Mouse (Mus musculus) CH12.LX (cell line): Measurements from ENCODE around the gene Coa7. TPM values are rescaled to one million over a fixed set of nuclear protein-coding genes. Genes with fewer than 3 reads are reported as not detected.

Experiments used
- DNase-seq: peaks from one replicate; pipeline ENCODE4 v3.0.0-alpha.2; 2013; ENCODE audit errors: extremely low read depth
- H3K27ac ChIP-seq: 2 replicates; pipeline ENCODE4 v1.5.1; 2012; ENCODE audit warnings: low read depth, mild to moderate bottlenecking, control low read depth, moderate library complexity; ENCODE audit not compliant: insufficient read depth
- H3K27me3 ChIP-seq: replicated peaks from 2 replicates; pipeline ENCODE3; 2012; ENCODE audit warnings: inconsistent platforms
- H3K36me3 ChIP-seq, 2 experiments: replicated peaks in 1 of 2; 2 replicates each; pipeline versions ENCODE3 to v1.6.1; 2012; ENCODE audit warnings: inconsistent platforms in 1 of 2, low read length in 1 of 2, mild to moderate bottlenecking in 1 of 2, mixed read lengths in 1 of 2, moderate library complexity in 1 of 2; ENCODE audit not compliant: control insufficient read depth in 1 of 2, insufficient read depth in 1 of 2
- H3K4me1 ChIP-seq, 2 experiments: 2 replicates each; pipeline ENCODE4 v1.6.1; 2012; ENCODE audit warnings: inconsistent platforms in 1 of 2, moderate library complexity in 1 of 2; ENCODE audit not compliant: insufficient read depth in 2 of 2, control insufficient read depth in 1 of 2
- H3K4me2 ChIP-seq: 2 replicates; pipeline ENCODE4 v1.6.1; 2012; ENCODE audit warnings: low read depth, mild to moderate bottlenecking, control low read depth; ENCODE audit not compliant: poor library complexity, insufficient read depth, severe bottlenecking
- H3K4me3 ChIP-seq, 3 experiments: fragments of 150-350 bp in 1 of 3; sonication (generic) in 1 of 3; replicated peaks in 1 of 3; 2 replicates each; pipeline versions ENCODE3 to v1.5.1; 2011 to 2012; ENCODE audit warnings: low read depth in 2 of 3, low read length in 2 of 3, mild to moderate bottlenecking in 2 of 3, moderate library complexity in 2 of 3, control low read depth in 1 of 3, improper control_type of control experiment in 1 of 3, inconsistent platforms in 1 of 3, mixed read lengths in 1 of 3; ENCODE audit not compliant: poor library complexity in 1 of 3
- H3K79me2 ChIP-seq: replicated peaks from 2 replicates; pipeline ENCODE4 v1.6.1; 2012; ENCODE audit warnings: mild to moderate bottlenecking, moderate library complexity; ENCODE audit not compliant: control insufficient read depth, poor library complexity, insufficient read depth, severe bottlenecking; ENCODE audit errors: extremely low read depth
- H3K9ac ChIP-seq: 2 replicates; pipeline ENCODE4 v1.6.1; 2012; ENCODE audit warnings: low read depth, mild to moderate bottlenecking, control low read depth, moderate library complexity; ENCODE audit not compliant: insufficient read depth
- H3K9me3 ChIP-seq: replicated peaks from 2 replicates; pipeline ENCODE3; 2012; ENCODE audit warnings: low read length, inconsistent platforms, mixed read lengths
- BHLHE40 ChIP-seq: IDR thresholded peaks from 2 replicates; pipeline ENCODE4 v1.6.1; 2011; ENCODE audit warnings: mild to moderate bottlenecking, low read depth, low read length, improper control_type of control experiment
- CHD1 ChIP-seq: IDR thresholded peaks from 2 replicates; pipeline ENCODE4 v1.6.1; 2012; ENCODE audit warnings: low read depth, low read length, improper control_type of control experiment, inconsistent platforms
- CHD2 ChIP-seq: IDR thresholded peaks from 2 replicates; pipeline ENCODE4 v1.6.1; 2011; ENCODE audit warnings: low read length, improper control_type of control experiment
- E2F4 ChIP-seq: IDR thresholded peaks from 2 replicates; pipeline ENCODE4 v1.6.1; 2011; ENCODE audit warnings: low read depth, low read length, improper control_type of control experiment; ENCODE audit not compliant: insufficient replicate concordance
- ETS1 ChIP-seq: conservative IDR thresholded peaks from 2 replicates; pipeline ENCODE4 v1.6.1; 2012; ENCODE audit warnings: low read depth, mild to moderate bottlenecking, inconsistent platforms, low read length, improper control_type of control experiment, moderate library complexity
- HCFC1 ChIP-seq: IDR thresholded peaks from 2 replicates; pipeline ENCODE4 v1.6.1; 2012; ENCODE audit warnings: low read depth, mild to moderate bottlenecking, inconsistent platforms, low read length, improper control_type of control experiment
- IRF4 ChIP-seq: IDR thresholded peaks from 2 replicates; pipeline ENCODE4 v1.6.1; 2014; ENCODE audit warnings: low read depth, mild to moderate bottlenecking, inconsistent platforms, low read length, improper control_type of control experiment
- JUN ChIP-seq: IDR thresholded peaks from 2 replicates; pipeline ENCODE4 v1.6.1; 2011; ENCODE audit warnings: low read depth, mild to moderate bottlenecking, low read length, improper control_type of control experiment, moderate library complexity; ENCODE audit not compliant: insufficient read depth
- KAT2A ChIP-seq: IDR thresholded peaks from 2 replicates; pipeline ENCODE4 v1.6.1; 2012; ENCODE audit warnings: low read length, improper control_type of control experiment, inconsistent platforms; ENCODE audit not compliant: insufficient replicate concordance
- MAX ChIP-seq: IDR thresholded peaks from 2 replicates; pipeline ENCODE4 v1.6.1; 2011; ENCODE audit warnings: low read length, improper control_type of control experiment
- NELFE ChIP-seq: IDR thresholded peaks from 2 replicates; pipeline ENCODE4 v1.6.1; 2011; ENCODE audit warnings: low read depth, low read length, improper control_type of control experiment
- NRF1 ChIP-seq: IDR thresholded peaks from 2 replicates; pipeline ENCODE4 v1.6.1; 2014; ENCODE audit warnings: low read depth, mild to moderate bottlenecking, inconsistent platforms, low read length, improper control_type of control experiment, moderate library complexity
- POLR2AphosphoS2 ChIP-seq: IDR thresholded peaks from 2 replicates; pipeline ENCODE4 v1.6.1; 2011; ENCODE audit warnings: low read depth, low read length, improper control_type of control experiment
- RAD21 ChIP-seq: IDR thresholded peaks from 2 replicates; pipeline ENCODE4 v1.6.1; 2011; ENCODE audit warnings: low read depth, mild to moderate bottlenecking, low read length, improper control_type of control experiment, moderate library complexity
- RCOR1 ChIP-seq: conservative IDR thresholded peaks from 2 replicates; pipeline ENCODE4 v1.6.1; 2012; ENCODE audit warnings: low read depth, mild to moderate bottlenecking, inconsistent platforms, low read length, improper control_type of control experiment
- SMC3 ChIP-seq: IDR thresholded peaks from 2 replicates; pipeline ENCODE4 v1.6.1; 2011; ENCODE audit warnings: low read depth, low read length, improper control_type of control experiment
- TBP ChIP-seq: conservative IDR thresholded peaks from 2 replicates; pipeline ENCODE4 v1.6.1; 2011; ENCODE audit warnings: low read depth, low read length, improper control_type of control experiment
- TCF12 ChIP-seq: IDR thresholded peaks from 2 replicates; pipeline ENCODE4 v1.6.1; 2014; ENCODE audit warnings: low read depth, mild to moderate bottlenecking, inconsistent platforms, low read length, improper control_type of control experiment
- USF2 ChIP-seq: conservative IDR thresholded peaks from 2 replicates; pipeline ENCODE4 v1.6.1; 2011; ENCODE audit warnings: low read depth, low read length, improper control_type of control experiment
- ZC3H11A ChIP-seq: IDR thresholded peaks from 2 replicates; pipeline ENCODE4 v1.6.1; 2012; ENCODE audit warnings: low read depth, mild to moderate bottlenecking, inconsistent platforms, low read length, improper control_type of control experiment
- ZKSCAN1 ChIP-seq: IDR thresholded peaks from 2 replicates; pipeline ENCODE4 v1.6.1; 2012; ENCODE audit warnings: low read depth, inconsistent platforms, low read length, improper control_type of control experiment, borderline replicate concordance
- ZNF384 ChIP-seq: IDR thresholded peaks from 2 replicates; pipeline ENCODE4 v1.6.1; 2012; ENCODE audit warnings: low read depth, low read length, improper control_type of control experiment, inconsistent platforms
- dilution Hi-C: fragments of 300-500 bp; cut with MboI; formaldehyde crosslinking; loops from 2 replicates; pipeline ENCODE4 v1.14.3; 2020; ENCODE audit warnings: low sequenced_read_pairs; ENCODE audit not compliant: extremely low pct_unique_long_range_greater_than_20kb, extremely low pct_ligation_motif_present
- in situ Hi-C: fragments of 300-500 bp; cut with MboI; formaldehyde crosslinking; loops from 3 replicates; pipeline ENCODE4 v1.14.3; 2019; ENCODE audit warnings: low sequenced_read_pairs, low pct_ligation_motif_present, low pct_unique_long_range_greater_than_20kb, mixed read lengths
- polyA plus RNA-seq: library from polyadenylated mRNA; unstranded; fragments of >175 nt; gene quantifications from 2 replicates; pipeline ENCODE4 v1.2.1, GENCODE M21; 2012; ENCODE audit warnings: low read depth; ENCODE audit not compliant: insufficient read length
- total RNA-seq, 2 experiments: library from RNA; depleted of rRNA; stranded (reverse); fragments of 300-350 nt in 1 of 2; fragments of >200 nt in 1 of 2; gene quantifications; 2 replicates each; pipeline ENCODE4 v1.2.3; 2012 to 2014

Coa7 gene
- total and polyA plus RNA-seq, 3 experiments = 18.7 to 73.8 (median 24.2) TPM

DNA sequence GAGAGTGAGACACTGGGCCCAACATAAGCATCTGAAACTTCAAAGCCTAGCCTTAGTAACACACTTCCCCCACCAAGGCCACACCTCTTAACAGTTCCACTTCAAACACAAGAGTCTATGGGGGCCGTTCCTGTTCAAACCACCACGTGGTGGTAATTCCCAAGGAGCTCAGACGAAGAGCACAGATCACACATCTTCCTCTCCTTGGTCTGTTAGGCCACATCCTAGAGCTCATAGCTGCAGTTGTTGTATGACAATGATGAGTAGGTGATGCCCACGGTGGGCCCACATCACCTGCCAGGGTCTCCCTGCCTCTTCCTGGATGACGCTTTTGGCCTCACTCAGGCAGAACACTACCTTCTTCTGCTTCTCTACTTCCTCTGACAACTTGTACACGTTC lies 17.2 kb upstream of the Coa7 start:
- dilution Hi-C loops = no loop called here
- peaks cover 3% of the 10 kb centered on the region for H3K9me3 ChIP-seq

GRCm38 (mm10) chr4:108314041-108314440 lies 13.9 kb upstream of the Coa7 start:
- Histone ChIP-seq H3K27me3 (no peaks in the 10 kb centered on the region), H3K9me3 (peaks cover 3% of the 10 kb centered on the region), H3K4me1 (peaks cover 21 to 42% of the 10 kb centered on the region in 2 experiments), H3K4me2 (no peak overlapping the region), H3K4me3 (no peak overlapping the region), H3K9ac (no peak overlapping the region), H3K27ac (no peak overlapping the region), H3K79me2 (no peaks in the 10 kb centered on the region), H3K36me3 (no peaks in the 10 kb centered on the region)
- DNase-seq = no peak
- TF ChIP-seq ZNF384 (no peak), TBP (no peak), BHLHE40 (no peak), NELFE (no peak), RAD21 (no peak), RCOR1 (no peak), TCF12 (no peak), JUN (no peak), ETS1 (no peak), NRF1 (no peak), KAT2A (no peak), MAX (no peak), E2F4 (no peak), POLR2AphosphoS2 (no peak), CHD2 (no peak), HCFC1 (no peak), ZKSCAN1 (no peak), IRF4 (no peak)
- dilution Hi-C loops = no loop called here
- in situ Hi-C loops = no loop called here

More for the DNA sequence above, 17.2 kb upstream of the Coa7 start:
- in situ Hi-C loops = no loop called here
- no peak for DNase-seq
- H3K79me2 ChIP-seq = no peaks in the 10 kb centered on the region
- no peaks in the 10 kb centered on the region for H3K36me3 ChIP-seq
- peaks cover 7 to 23% of the 10 kb centered on the region in 2 experiments; a peak in 3 of 4 replicates for H3K4me1 ChIP-seq
- no peak overlapping the region for H3K4me3 ChIP-seq
- H3K27ac ChIP-seq = no peak overlapping the region
- H3K27me3 ChIP-seq = no peaks in the 10 kb centered on the region
- no peak for TF ChIP-seq USF2
- 0 out of 2 replicates have a peak, but pooled peaks have one; percentile 38 for TF ChIP-seq MAX
- TF ChIP-seq SMC3 = no peak
- no peak for TF ChIP-seq ZC3H11A
- no peak for TF ChIP-seq E2F4
- no peak for TF ChIP-seq IRF4
- TF ChIP-seq CHD1 = no peak
- no peak overlapping the region for H3K9ac ChIP-seq
- no peak overlapping the region for H3K4me2 ChIP-seq
